8 mouse cellular contexts compared by ENCODE assay signal in the genomic region with DNA sequence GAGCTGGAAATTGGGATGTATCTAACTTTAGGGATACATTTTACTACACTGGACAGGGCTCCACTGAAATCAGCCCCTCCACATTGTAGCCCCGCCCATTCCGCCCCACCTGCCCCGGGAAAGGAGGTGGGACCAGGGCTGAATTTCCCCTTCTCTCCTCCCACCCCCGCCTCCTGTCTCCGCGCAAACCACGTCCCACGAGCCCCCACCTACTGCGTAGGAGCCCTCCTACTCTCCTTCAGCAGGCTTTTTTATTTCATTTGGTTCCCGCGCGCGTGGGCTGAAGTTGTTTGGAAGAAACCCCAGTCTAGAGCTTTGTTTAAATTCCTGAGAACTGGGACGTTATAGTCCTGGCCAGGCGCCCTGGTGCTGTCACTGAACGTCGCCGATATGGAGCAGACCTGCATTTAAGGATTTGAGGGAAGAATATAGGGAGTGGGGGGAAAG. TPM values are rescaled to one million over a fixed set of nuclear protein-coding genes. Genes with fewer than 3 reads are reported as not detected.
DNase-seq lines count a peak whose midpoint lies in the region; ATAC-seq and TF ChIP-seq lines count a peak whose summit lies in the region.

No protein-coding gene starts in this region.

- H3K4me3 ChIP-seq in intestine, embryonic 15.5 days (replicated peaks) = peak overlapping the region; percentile 52
- peak overlapping the region; percentile 62 for H3K4me3 ChIP-seq in stomach, embryonic 16.5 days (replicated peaks; ENCODE audit: low read length)
- no peak overlapping the region for H3K4me3 ChIP-seq in cerebellum, adult 2 months (replicated peaks; ENCODE audit: insufficient read depth, low read depth, low read length)

- peak overlapping the region; percentile 37 for H3K9ac ChIP-seq in intestine, embryonic 15.5 days
- H3K9ac ChIP-seq in stomach, embryonic 16.5 days (ENCODE audit: low read length) = peak overlapping the region; percentile 86

- peaks cover 3% of the 10 kb centered on the region; the same call in 1 of the 2 replicates for H3K36me3 ChIP-seq in intestine, embryonic 15.5 days
- peaks cover under 1% of the 10 kb centered on the region; the same call in 1 of the 2 replicates for H3K36me3 ChIP-seq in stomach, embryonic 16.5 days (ENCODE audit: control insufficient read depth, insufficient read depth, low read length)

- DNase-seq in gastrocnemius, postnatal 25 days = peak; percentile 65
- DNase-seq in gastrocnemius, postnatal 10 days = no peak
- peak; percentile 66 to 69 for DNase-seq in urinary bladder, postnatal 4 days (ENCODE audit: low spot score in 2 of 2)
- DNase-seq in urinary bladder, adult 2 months (ENCODE audit: low spot score) = no peak
- peak; percentile 58 to 76 for DNase-seq in lung, postnatal 4 days
- no peak for DNase-seq in cerebellum, adult 2 months

- peaks cover 45% of the 10 kb centered on the region for H3K4me1 ChIP-seq in intestine, embryonic 15.5 days (replicated peaks)
- peaks cover 31% of the 10 kb centered on the region for H3K4me1 ChIP-seq in stomach, embryonic 16.5 days (ENCODE audit: control insufficient read depth, insufficient read depth, low read length)
- H3K4me1 ChIP-seq in cerebellum, adult 2 months (ENCODE audit: control insufficient read depth, insufficient read depth, low read length) = no peaks in the 10 kb centered on the region

- no peaks in the 10 kb centered on the region for H3K9me3 ChIP-seq in intestine, embryonic 15.5 days
- H3K9me3 ChIP-seq in stomach, embryonic 16.5 days (replicated peaks; ENCODE audit: control insufficient read depth, low read length) = no peaks in the 10 kb centered on the region

- WGBS in intestine, embryonic 15.5 days = 2% methylated on average over 18 of the region's 18 CpGs
- WGBS in stomach, embryonic 16.5 days = under 1% methylated on average over 18 of the region's 18 CpGs
- 2% methylated on average over 18 of the region's 18 CpGs for WGBS in cerebellum, adult 2 months

- TF ChIP-seq POLR2A in cerebellum, adult 2 months (IDR thresholded peaks at IDR 0.05; ENCODE audit: borderline replicate concordance, insufficient read depth, low read length) = no peak

- peak overlapping the region; percentile 90 for H3K27ac ChIP-seq in intestine, embryonic 15.5 days
- peak overlapping the region; percentile 97 for H3K27ac ChIP-seq in stomach, embryonic 16.5 days (ENCODE audit: low read length)
- no peak overlapping the region for H3K27ac ChIP-seq in cerebellum, adult 2 months (ENCODE audit: insufficient read depth, low read length)

- peak overlapping the region; percentile 74 for H3K4me2 ChIP-seq in intestine, embryonic 15.5 days (replicated peaks)
- H3K4me2 ChIP-seq in stomach, embryonic 16.5 days (ENCODE audit: low read depth, low read length) = peak overlapping the region; percentile 70

- ATAC-seq in intestine, embryonic 15.5 days = peak; percentile 72
- ATAC-seq in stomach, embryonic 16.5 days (ENCODE audit: insufficient read depth, low FRiP score) = peak; percentile 61

- no peak for TF ChIP-seq CTCF in cerebellum, adult 2 months (IDR thresholded peaks at IDR 0.05; ENCODE audit: borderline replicate concordance, insufficient read depth, low read depth, low read length)

- peaks cover 3% of the 10 kb centered on the region; the same call in 1 of the 2 replicates for H3K27me3 ChIP-seq in intestine, embryonic 15.5 days (replicated peaks)
- H3K27me3 ChIP-seq in stomach, embryonic 16.5 days (ENCODE audit: control insufficient read depth, insufficient read depth, low read length) = no peaks in the 10 kb centered on the region; the same call in 1 of the 2 replicates
- H3K27me3 ChIP-seq in cerebellum, adult 2 months (ENCODE audit: control insufficient read depth, insufficient read depth, low read length) = no peaks in the 10 kb centered on the region

RNA-seq across cellular contexts. Expression of a gene that starts 1.3 kb away (rescaled TPM):
- total RNA-seq in gastrocnemius, postnatal 25 days (2021) = 1,000 to 10,000 TPM; 1,080 to 1,200 TPM
- 1,000 to 10,000 TPM; 5,070 to 7,999 TPM for total RNA-seq in gastrocnemius, postnatal 10 days (2021)
- polyA plus RNA-seq in urinary bladder, adult 2 months (2012; rRNA removed) = 953 and 1,532 TPM in 2 replicates
- polyA plus RNA-seq in intestine, embryonic 15.5 days (2015; fragmentation: Nextera tagmentation; extraction: Ambion mirVana) = 984 and 1,087 TPM in 2 replicates
- 2,066 and 2,076 TPM in 2 replicates for polyA plus RNA-seq in stomach, embryonic 16.5 days (2015; fragmentation: Nextera tagmentation; extraction: Ambion mirVana)
- polyA plus RNA-seq in cerebellum, adult 2 months (2012; rRNA removed) = 4.5 and 5.5 TPM in 2 replicates

RNA-seq across cellular contexts. Expression of a gene that starts 30.0 kb away (rescaled TPM):
- total RNA-seq in gastrocnemius, postnatal 25 days (2021) = not detected
- not detected for total RNA-seq in gastrocnemius, postnatal 10 days (2021)
- polyA plus RNA-seq in urinary bladder, adult 2 months (2012; rRNA removed) = 0.19 and 0.22 TPM in 2 replicates
- polyA plus RNA-seq in intestine, embryonic 15.5 days (2015; fragmentation: Nextera tagmentation; extraction: Ambion mirVana) = not detected in 2 replicates
- not detected in 2 replicates for polyA plus RNA-seq in stomach, embryonic 16.5 days (2015; fragmentation: Nextera tagmentation; extraction: Ambion mirVana)
- not detected in 2 replicates for polyA plus RNA-seq in cerebellum, adult 2 months (2012; rRNA removed)

RNA-seq across cellular contexts. Expression of a gene that starts 38.8 kb away (rescaled TPM):
- total RNA-seq in gastrocnemius, postnatal 25 days (2021) = 100 to 1,000 TPM; 255 to 276 TPM
- total RNA-seq in gastrocnemius, postnatal 10 days (2021) = 100 to 1,000 TPM; 185 to 194 TPM
- polyA plus RNA-seq in urinary bladder, adult 2 months (2012; rRNA removed) = 69.2 and 93.5 TPM in 2 replicates
- 0.19 TPM in 1 of 2 replicates, not detected in the other for polyA plus RNA-seq in intestine, embryonic 15.5 days (2015; fragmentation: Nextera tagmentation; extraction: Ambion mirVana)
- 0.41 and 3.2 TPM in 2 replicates for polyA plus RNA-seq in stomach, embryonic 16.5 days (2015; fragmentation: Nextera tagmentation; extraction: Ambion mirVana)
- polyA plus RNA-seq in cerebellum, adult 2 months (2012; rRNA removed) = 1.9 and 3.9 TPM in 2 replicates

RNA-seq across cellular contexts. Expression of a gene that starts 53.5 kb away (rescaled TPM):
- 10 to 100 TPM; 21.8 to 30.0 TPM for total RNA-seq in gastrocnemius, postnatal 25 days (2021)
- total RNA-seq in gastrocnemius, postnatal 10 days (2021) = 10 to 100 TPM; 46.8 to 54.9 TPM
- polyA plus RNA-seq in urinary bladder, adult 2 months (2012; rRNA removed) = 16.0 and 35.7 TPM in 2 replicates
- 6.8 and 8.1 TPM in 2 replicates for polyA plus RNA-seq in intestine, embryonic 15.5 days (2015; fragmentation: Nextera tagmentation; extraction: Ambion mirVana)
- 6.6 and 8.0 TPM in 2 replicates for polyA plus RNA-seq in stomach, embryonic 16.5 days (2015; fragmentation: Nextera tagmentation; extraction: Ambion mirVana)
- polyA plus RNA-seq in cerebellum, adult 2 months (2012; rRNA removed) = 149 and 153 TPM in 2 replicates

Comparison
In these comparisons a context has a peak if more than half of its experiments do, and no peak if none do; other contexts are left out.
1. DNase-seq: peak in gastrocnemius, postnatal 25 days (single experiment), urinary bladder, postnatal 4 days (2 of 2) and lung, postnatal 4 days (2 of 2); none in gastrocnemius, postnatal 10 days (single experiment), urinary bladder, adult 2 months (single experiment) and cerebellum, adult 2 months (0 of 2).
2. RNA of a gene that starts 1.3 kb away (polyA plus RNA-seq): 2,066 to 2,076 TPM in stomach, embryonic 16.5 days, 984 to 1,087 TPM in intestine, embryonic 15.5 days and 953 to 1,532 TPM in urinary bladder, adult 2 months; 4.5 to 5.5 TPM in cerebellum, adult 2 months; every median in the first group is over 100 times any median in the second.
3. RNA of a gene that starts 38.8 kb away (polyA plus RNA-seq): 69.2 to 93.5 TPM in urinary bladder, adult 2 months; 0.41 to 3.2 TPM in stomach, embryonic 16.5 days, 1.9 to 3.9 TPM in cerebellum, adult 2 months and 0.19 TPM in intestine, embryonic 15.5 days; every median in the first group is over 10 times any median in the second.